Mouse (Mus musculus) left cerebral cortex, adult 18-20 months (tissue): ENCODE measurements around the gene Fat1. TPM values are rescaled to one million over a fixed set of nuclear protein-coding genes. Genes with fewer than 3 reads are reported as not detected.
A peak's percentile ranks its signal among the peaks of the same experiment; 100 is the strongest.
"Not testable (repeated sequence)": the region's sequence is repeated elsewhere in the genome, so short reads cannot be mapped to it uniquely, and the experiment has no call there.

Source experiments
- DNase-seq, 2 experiments: peaks; one replicate each; pipeline ENCODE4 v3.0.0; 2021 to 2022; ENCODE audit warnings: low spot score in 2 of 2, mixed read lengths in 1 of 2
- total RNA-seq, 2 experiments: library from RNA; stranded (reverse); gene quantifications; 2 replicates each; pipeline ENCODE4 v1.2.3; 2021

Gene Fat1
- total RNA-seq, 2 experiments from 2014 or later, result 28.5 to 30.1 TPM

GRCm38 (mm10) chr8:45062982-45063924 lies 128.0 kb downstream of the Fat1 start:
- no peak for DNase-seq

- no peak for DNase-seq
Observed at GRCm38 (mm10) chr8:45064197-45064869, 129.1 kb downstream of the Fat1 start.

DNA sequence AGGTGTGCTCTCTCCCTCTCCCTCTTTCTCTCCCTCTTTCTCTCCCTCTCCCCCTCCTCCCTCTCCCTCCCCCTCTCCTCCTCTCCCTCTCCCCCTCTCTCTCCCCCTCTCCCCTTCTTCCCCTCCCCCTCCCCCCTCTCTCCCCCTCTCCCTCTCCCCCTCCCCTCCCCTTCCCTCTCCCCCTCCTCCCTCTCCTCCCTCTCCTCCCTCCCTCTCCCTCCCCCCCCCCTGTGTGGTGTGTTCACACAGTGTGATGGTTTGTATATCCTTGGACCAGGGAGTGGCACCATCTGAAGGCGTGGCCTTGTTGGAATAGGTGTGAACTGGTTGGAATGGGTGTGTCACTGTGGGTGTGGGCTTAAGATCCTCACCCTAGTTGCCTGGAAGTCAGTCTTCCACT lies 130.1 kb downstream of the Fat1 start:
- DNase-seq, result not testable (repeated sequence)

DNA sequence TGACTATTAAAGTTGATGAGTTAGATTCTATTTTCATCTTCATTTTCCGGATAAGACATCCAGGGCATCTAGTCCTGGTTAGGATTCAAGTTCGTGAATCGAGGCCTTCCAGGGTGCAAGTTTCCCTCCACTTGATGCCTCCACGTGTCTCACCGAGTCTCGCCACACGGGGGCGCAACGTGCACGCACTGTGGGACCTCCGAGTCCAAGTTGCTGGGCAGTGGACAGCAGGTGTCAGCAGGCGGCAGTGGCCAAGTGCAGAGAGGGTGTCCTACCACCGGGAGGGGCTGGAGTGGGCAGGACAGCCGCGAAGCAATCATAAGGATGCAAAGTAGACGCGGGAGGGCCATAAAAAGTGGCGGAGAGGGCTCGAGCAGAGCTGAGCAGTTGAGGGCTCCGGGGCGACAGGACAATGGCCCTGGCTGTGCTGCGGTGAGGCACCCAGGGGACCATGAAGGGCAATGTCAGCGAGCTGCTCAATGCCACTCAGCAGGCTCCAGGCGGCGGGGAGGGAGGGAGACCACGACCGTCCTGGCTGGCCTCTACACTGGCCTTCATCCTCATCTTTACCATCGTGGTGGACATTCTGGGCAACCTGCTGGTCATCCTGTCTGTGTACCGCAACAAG lies 133.6 kb downstream of the Fat1 start, which contains the start of gene Mtnr1a:
Gene Mtnr1a, plus strand, starts transcription at position 379 of the 628 bp plus-strand sequence.
- DNase-seq, result peak; percentile 91 to 97

DNA sequence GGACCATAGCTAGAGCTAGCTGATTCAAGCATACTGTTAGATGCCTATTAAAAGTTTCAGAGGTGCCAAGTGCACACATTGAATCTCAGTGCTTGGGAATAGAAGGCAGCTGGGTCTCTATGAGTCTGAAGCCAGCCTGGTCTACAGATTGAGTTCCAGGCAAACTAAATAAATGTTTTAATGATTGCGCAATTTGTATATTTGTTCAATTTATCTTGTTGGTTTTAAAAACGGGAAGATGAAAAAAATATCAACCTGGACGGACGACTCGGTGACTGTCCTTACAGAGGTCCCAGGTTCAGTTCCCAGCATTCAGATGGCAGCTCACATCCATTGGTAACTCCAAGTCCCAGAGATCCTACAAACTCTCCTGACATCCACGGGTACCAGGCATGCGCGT lies 135.7 kb downstream of the Fat1 start:
- DNase-seq, result no peak

DNA sequence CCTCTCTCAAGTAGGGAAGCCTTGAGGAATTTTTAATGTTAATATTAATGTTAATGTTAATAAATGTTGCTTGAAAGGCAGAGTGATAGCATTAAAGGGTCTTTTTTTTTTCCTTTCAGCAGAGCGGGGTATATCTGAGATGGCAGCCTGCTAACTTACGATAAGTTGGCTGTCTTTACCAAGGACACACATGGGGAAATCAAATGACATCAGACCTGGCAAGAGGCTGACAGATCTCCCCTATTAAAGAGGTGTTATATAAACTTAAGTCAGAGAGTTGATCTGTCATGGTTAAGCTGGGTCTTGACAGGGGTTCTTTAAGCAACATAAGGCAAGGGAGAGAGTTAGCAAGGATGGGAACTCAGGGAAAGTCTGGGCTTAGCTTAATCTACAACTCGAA lies 145.6 kb downstream of the Fat1 start:
- DNase-seq, result no peak

- DNase-seq, result no peak
Observed at GRCm38 (mm10) chr8:45093599-45093998, 158.4 kb downstream of the Fat1 start.

Other genes starting within 250 kb of the Fat1 start
- gene Mtnr1a, start 133.7 kb downstream of the Fat1 start, total RNA-seq, result not detected